Mouse (Mus musculus) telencephalon, adult 2 months (tissue): ENCODE data around the gene A2ml1.
"Not testable (repeated sequence)": the region's sequence is repeated elsewhere in the genome, so short reads cannot be mapped to it uniquely, and the experiment has no call there.

Experiments
- DNase-seq: peaks from one replicate; pipeline ENCODE4 v3.0.0-alpha.2; 2011; ENCODE audit warnings: low read depth, low spot score

A2ml1 gene

GRCm38 (mm10) chr6:128581508-128581907 is at the start of gene A2ml1:
TSS of gene A2ml1 (minus strand) at chr6:128581608.
- DNase-seq, result no peak

- peak; percentile 41 for DNase-seq
Measured at GRCm38 (mm10) chr6:128629771-128630739, 48.6 kb upstream of the A2ml1 start.

- DNase-seq, result not testable (repeated sequence)
Measured at GRCm38 (mm10) chr6:128625246-128625645, 43.8 kb upstream of the A2ml1 start.

GRCm38 (mm10) chr6:128624425-128624824 is 43.0 kb upstream of the A2ml1 start:
- peak; percentile 31 for DNase-seq

GRCm38 (mm10) chr6:128623433-128623832 is 42.0 kb upstream of the A2ml1 start, which contains the start of gene Klrb1a:
TSS of gene Klrb1a (minus strand) at chr6:128623533.
- not testable (repeated sequence) for DNase-seq

- DNase-seq, result no peak
Measured at GRCm38 (mm10) chr6:128622733-128623132, 41.3 kb upstream of the A2ml1 start.

- no peak for DNase-seq
Measured at GRCm38 (mm10) chr6:128606350-128606749, 24.9 kb upstream of the A2ml1 start.

- DNase-seq, result no peak
Measured at GRCm38 (mm10) chr6:128604512-128604911, 23.1 kb upstream of the A2ml1 start.

GRCm38 (mm10) chr6:128602463-128603201 is 21.2 kb upstream of the A2ml1 start:
- peak; percentile 52 for DNase-seq

GRCm38 (mm10) chr6:128602026-128602425 is 20.6 kb upstream of the A2ml1 start:
- no peak for DNase-seq

- DNase-seq, result no peak
Measured at GRCm38 (mm10) chr6:128599555-128599954, 18.1 kb upstream of the A2ml1 start.

- no peak for DNase-seq
Measured at GRCm38 (mm10) chr6:128598256-128599047, 17.0 kb upstream of the A2ml1 start.

- peak; percentile 55 for DNase-seq
Measured at GRCm38 (mm10) chr6:128597121-128597522, 15.7 kb upstream of the A2ml1 start.

- DNase-seq, result no peak
Measured at GRCm38 (mm10) chr6:128594651-128595050, 13.2 kb upstream of the A2ml1 start.

- DNase-seq, result no peak
Measured at GRCm38 (mm10) chr6:128589426-128589825, 8.0 kb upstream of the A2ml1 start.

GRCm38 (mm10) chr6:128587619-128588018 is 6.2 kb upstream of the A2ml1 start:
- no peak for DNase-seq

GRCm38 (mm10) chr6:128585642-128586245 is 4.3 kb upstream of the A2ml1 start:
- no peak for DNase-seq

GRCm38 (mm10) chr6:128584070-128584660 is 2.8 kb upstream of the A2ml1 start:
- DNase-seq, result no peak

- DNase-seq, result no peak
Measured at GRCm38 (mm10) chr6:128577301-128577700, 4.1 kb downstream of the A2ml1 start.

- DNase-seq, result no peak
Measured at GRCm38 (mm10) chr6:128566589-128566988, 14.8 kb downstream of the A2ml1 start.

- DNase-seq, result no peak
Measured at GRCm38 (mm10) chr6:128554049-128554448, 27.4 kb downstream of the A2ml1 start.
